Mouse (Mus musculus): ENCODE results near the gene Usp7. TPM values are rescaled to one million over a fixed set of nuclear protein-coding genes. Genes with fewer than 3 reads are reported as not detected.
"Not testable (repeated sequence)": the region's sequence is repeated elsewhere in the genome, so short reads cannot be mapped to it uniquely, and the experiment has no call there.

Usp7 gene
- total RNA-seq, 1 experiment from 2014 or later = 178 TPM

GRCm38 (mm10) chr16:8761894-8762293 is 30.2 kb downstream of the Usp7 start:
- ATAC-seq (replicated peaks; ENCODE audit: insufficient number of reproducible peaks, low FRiP score, low TSS enrichment, poor library complexity, severe bottlenecking) = no peak

DNA sequence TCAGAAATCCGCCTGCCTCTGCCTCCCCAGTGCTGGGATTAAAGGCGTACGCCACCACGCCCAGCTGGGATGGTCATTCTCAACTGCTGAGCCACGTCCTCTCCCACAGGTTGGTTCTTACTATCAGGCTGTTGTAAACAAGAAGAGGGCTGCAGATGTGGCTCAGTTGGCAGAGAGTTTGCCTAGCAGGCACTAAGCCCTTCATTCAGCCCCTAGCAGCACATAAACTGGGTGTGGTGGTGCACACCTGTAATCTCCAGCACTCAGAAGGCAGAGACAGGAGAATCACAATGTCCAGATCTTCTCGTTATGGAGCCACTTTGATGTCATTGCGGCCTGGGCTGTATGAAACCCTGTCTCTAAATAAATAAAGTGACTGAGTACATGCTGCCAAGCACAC is 31.1 kb downstream of the Usp7 start:
- no peak for ATAC-seq (replicated peaks; ENCODE audit: insufficient number of reproducible peaks, low FRiP score, low TSS enrichment, poor library complexity, severe bottlenecking)

DNA sequence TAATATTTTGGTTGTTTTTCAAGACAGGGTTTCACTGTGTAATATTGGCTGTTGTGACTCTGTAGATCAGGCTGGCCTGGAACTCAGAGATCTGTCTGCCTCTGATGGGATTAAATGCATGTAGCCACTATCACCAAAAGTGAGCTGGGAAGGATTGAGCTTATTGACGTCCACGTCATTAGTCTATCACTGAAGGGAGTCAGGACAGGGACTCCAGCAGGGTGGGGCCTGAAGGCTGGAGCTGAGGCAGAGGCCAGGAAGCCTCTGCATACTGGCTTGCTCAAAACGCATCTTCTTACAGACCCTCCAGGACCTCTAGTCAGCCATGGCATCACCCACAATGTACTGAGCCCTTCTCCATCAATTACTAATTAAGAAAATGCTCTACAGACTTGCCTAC is 33.1 kb downstream of the Usp7 start:
- ATAC-seq (replicated peaks; ENCODE audit: insufficient number of reproducible peaks, low FRiP score, low TSS enrichment, poor library complexity, severe bottlenecking) = no peak

- no peak for ATAC-seq (replicated peaks; ENCODE audit: insufficient number of reproducible peaks, low FRiP score, low TSS enrichment, poor library complexity, severe bottlenecking)
Observed at GRCm38 (mm10) chr16:8758193-8758592, 33.9 kb downstream of the Usp7 start.

- not testable (repeated sequence) for ATAC-seq (replicated peaks; ENCODE audit: insufficient number of reproducible peaks, low FRiP score, low TSS enrichment, poor library complexity, severe bottlenecking)
Observed at GRCm38 (mm10) chr16:8757586-8757985, 34.5 kb downstream of the Usp7 start.

DNA sequence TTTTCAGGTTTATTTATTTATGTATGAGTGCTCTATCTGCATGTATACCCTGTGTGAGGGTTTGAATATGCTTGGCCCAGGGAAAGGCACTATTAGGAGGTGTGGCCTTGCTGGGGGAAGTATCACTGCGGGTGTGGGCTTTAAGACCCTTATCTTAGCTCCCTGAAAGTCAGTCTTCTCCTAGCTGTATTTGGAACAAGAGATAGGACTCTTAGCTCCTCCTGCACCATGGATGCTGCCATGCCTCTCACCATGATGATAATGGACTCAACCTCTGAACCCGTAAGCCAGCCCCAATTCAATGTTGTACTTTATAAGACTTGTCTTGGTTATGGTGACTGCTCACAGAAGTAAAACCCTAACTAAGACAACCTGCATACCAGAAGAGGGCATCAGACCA is 39.8 kb downstream of the Usp7 start:
- no peak for ATAC-seq (replicated peaks; ENCODE audit: insufficient number of reproducible peaks, low FRiP score, low TSS enrichment, poor library complexity, severe bottlenecking)

DNA sequence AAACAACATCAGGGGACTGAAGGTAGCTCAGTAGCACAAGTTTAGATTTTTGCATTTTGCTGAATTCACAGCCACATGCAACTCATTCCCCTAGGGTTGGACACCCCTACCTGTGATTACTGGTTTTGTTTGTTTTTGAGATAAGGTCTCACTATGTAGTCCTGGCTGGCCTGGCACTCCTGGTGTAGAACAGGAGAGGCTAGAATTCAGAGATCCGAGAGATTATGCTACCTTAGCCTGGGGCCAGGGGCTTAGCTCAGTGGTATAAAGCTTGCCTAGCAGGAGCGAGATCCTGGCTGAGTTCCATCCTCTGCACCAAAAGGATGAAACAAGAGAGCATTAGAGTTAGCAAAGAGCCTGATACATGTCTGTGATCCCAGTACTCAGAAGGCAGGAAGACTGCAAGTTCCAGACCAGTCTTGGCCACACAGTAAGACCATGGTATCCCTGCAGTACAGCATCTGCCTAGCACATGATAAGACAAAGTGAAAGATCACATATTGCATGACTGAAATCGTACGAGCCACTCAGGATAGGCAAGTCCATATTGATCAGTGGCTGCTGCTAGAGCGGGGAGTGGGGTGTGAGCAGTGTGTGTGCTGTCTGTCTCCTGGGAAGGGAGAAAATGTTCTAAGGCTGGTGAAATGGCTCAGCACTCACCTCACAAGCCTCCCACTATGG is 40.4 kb downstream of the Usp7 start:
- no peak for ATAC-seq (replicated peaks; ENCODE audit: insufficient number of reproducible peaks, low FRiP score, low TSS enrichment, poor library complexity, severe bottlenecking)

DNA sequence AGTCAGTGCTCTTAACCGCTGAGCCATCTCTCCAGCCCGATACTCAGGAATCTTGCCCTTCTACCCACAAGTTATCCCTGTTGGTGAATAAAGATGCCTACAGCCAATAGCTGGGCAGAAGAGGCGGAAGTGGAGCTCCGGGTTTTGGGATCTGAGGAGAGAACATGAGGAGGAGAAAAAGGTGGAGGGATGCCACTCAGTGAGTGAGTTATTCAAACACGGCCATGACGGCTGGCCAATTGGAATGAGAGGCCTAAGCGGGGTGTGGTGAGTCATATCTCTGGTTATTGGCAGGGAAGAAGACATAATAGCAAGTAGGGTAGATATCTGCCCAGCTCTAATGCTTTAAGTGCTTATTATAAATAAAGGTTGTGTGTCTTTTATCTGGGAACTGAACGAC is 43.2 kb downstream of the Usp7 start:
- ATAC-seq (replicated peaks; ENCODE audit: insufficient number of reproducible peaks, low FRiP score, low TSS enrichment, poor library complexity, severe bottlenecking) = no peak

- ATAC-seq (replicated peaks; ENCODE audit: insufficient number of reproducible peaks, low FRiP score, low TSS enrichment, poor library complexity, severe bottlenecking) = no peak
Observed at GRCm38 (mm10) chr16:8748175-8748846, 43.8 kb downstream of the Usp7 start.

DNA sequence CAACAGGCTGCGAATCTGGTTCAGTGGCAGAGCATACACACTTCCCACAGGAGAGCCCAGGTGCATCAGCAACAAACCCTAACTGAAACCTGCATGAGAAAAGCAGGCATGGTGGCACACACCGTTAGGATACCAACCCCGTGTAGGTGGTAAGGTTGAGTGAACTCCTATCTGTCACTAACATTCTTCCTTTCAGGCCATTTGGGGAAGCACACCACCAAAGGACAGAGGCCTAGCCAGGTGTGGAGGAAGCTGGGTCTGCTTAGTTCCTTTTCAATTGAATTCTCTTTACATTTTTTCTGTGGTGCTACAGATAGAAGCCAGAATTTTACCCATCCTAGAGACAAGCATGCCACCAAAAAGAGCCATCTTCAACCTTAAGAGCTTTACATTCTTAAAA is 44.3 kb downstream of the Usp7 start:
- no peak for ATAC-seq (replicated peaks; ENCODE audit: insufficient number of reproducible peaks, low FRiP score, low TSS enrichment, poor library complexity, severe bottlenecking)

DNA sequence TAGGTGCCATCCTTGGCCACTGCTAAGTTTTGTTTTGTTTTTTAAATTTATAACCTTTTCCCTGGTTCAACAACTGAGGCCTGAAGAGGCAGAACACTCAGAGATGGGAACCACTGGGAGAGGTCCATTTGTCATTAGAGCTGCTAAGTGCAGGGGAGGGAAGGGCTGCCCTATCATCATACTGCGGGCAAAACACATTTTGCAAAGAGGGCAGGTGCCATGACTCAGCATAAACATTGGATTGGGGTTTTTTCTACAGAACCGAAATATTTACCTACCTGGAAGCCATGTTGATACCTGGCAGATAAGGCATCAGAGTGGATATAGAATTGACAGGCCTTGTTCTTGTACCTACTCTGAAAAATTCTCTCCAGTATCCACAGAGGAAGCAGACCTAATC is 45.6 kb downstream of the Usp7 start:
- no peak for ATAC-seq (replicated peaks; ENCODE audit: insufficient number of reproducible peaks, low FRiP score, low TSS enrichment, poor library complexity, severe bottlenecking)

DNA sequence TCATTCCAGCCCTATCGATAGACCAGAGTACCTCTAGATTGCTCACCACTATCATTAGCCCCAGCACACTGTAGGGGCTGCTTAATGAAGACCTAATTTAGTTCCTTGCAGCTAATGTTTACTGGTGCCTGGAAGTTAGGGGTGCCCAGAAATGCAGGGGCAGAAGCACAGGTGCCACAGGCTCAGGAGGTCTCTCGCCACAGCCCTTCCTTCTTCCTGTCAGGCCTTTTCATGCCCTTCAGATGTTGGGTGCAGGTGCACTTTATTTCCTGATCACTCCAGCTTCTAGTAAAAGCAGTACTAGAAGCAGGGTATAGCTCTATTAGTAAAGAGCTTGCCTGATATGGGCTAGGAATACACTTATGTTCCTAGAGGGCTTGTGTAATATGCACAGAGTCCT is 46.4 kb downstream of the Usp7 start:
- no peak for ATAC-seq (replicated peaks; ENCODE audit: insufficient number of reproducible peaks, low FRiP score, low TSS enrichment, poor library complexity, severe bottlenecking)

DNA sequence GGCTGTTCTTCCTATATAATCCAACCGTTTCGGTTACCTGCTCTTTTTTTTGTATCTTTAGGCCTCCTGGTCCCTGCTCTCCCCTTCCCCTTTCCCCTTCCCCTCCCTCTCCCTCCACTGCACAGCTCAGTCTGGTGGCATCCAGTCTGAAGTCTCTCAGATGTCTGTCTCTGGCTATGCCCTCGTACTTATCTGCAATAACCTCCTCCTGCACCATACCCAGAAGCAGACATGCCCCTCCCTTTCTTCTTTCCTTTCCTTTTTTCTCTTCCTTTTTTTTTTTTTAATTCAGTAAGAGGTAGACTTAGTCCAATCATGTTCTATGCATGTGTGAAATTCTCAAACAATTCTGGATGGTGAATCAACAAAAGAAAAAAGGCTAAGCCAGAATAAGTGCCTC is 48.1 kb downstream of the Usp7 start:
- no peak for ATAC-seq (replicated peaks; ENCODE audit: insufficient number of reproducible peaks, low FRiP score, low TSS enrichment, poor library complexity, severe bottlenecking)

- no peak for ATAC-seq (replicated peaks; ENCODE audit: insufficient number of reproducible peaks, low FRiP score, low TSS enrichment, poor library complexity, severe bottlenecking)
Observed at GRCm38 (mm10) chr16:8741697-8742096, 50.4 kb downstream of the Usp7 start.

GRCm38 (mm10) chr16:8741110-8741509 is 51.0 kb downstream of the Usp7 start:
- no peak for ATAC-seq (replicated peaks; ENCODE audit: insufficient number of reproducible peaks, low FRiP score, low TSS enrichment, poor library complexity, severe bottlenecking)

DNA sequence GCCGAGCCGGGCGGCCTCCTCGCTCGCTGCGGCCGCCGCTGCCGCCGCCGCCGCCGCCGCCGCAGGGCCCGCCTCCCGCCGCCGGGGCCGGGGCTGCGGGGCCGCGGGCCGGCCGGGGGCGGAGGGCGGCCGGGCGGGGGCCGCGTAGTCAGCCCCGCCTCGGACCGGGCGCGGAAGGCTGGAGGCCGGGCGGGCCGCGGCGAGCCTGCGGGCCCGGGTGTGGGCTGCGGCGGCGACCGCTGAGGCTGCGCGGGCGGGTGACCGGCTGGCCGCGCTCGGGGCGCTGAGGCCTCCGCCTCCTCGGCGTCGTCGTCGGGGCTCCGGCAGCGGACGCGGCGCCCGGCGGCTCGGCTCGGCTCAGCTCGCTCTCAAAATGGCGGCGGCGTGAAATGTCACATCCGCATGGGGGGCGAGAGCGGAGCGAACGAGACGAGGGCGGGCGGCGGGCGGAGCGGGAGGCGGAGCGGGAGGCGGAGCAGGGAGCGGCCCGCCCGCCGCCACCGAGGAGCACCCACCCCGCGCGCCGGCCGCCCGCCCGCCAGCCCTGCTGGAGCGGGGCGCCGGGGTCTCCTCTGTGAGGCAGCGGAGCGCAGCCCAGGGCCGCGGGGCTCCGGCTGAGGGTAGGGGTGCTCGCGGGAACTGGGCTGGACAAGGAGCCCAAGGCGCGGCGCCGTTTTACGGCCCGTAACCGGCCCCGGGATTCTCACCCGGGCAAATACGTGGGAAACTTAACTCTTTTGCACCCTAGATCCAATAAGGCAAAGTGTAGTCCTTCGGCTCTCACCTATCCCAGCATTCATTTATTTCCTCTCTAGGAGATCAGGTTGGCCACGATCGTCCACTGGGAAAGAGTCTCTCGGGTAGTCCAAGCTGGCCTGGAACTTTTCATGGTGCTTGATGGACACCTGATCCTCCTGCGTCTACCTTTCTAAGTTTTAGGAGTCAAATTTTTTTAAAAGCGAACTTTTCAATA is 53.3 kb downstream of the Usp7 start:
- ATAC-seq (replicated peaks; ENCODE audit: insufficient number of reproducible peaks, low FRiP score, low TSS enrichment, poor library complexity, severe bottlenecking) = peak; percentile 81

GRCm38 (mm10) chr16:8737666-8738541 is 54.2 kb downstream of the Usp7 start:
- no peak for ATAC-seq (replicated peaks; ENCODE audit: insufficient number of reproducible peaks, low FRiP score, low TSS enrichment, poor library complexity, severe bottlenecking)

GRCm38 (mm10) chr16:8737341-8737665 is 54.8 kb downstream of the Usp7 start:
- ATAC-seq (replicated peaks; ENCODE audit: insufficient number of reproducible peaks, low FRiP score, low TSS enrichment, poor library complexity, severe bottlenecking) = no peak

DNA sequence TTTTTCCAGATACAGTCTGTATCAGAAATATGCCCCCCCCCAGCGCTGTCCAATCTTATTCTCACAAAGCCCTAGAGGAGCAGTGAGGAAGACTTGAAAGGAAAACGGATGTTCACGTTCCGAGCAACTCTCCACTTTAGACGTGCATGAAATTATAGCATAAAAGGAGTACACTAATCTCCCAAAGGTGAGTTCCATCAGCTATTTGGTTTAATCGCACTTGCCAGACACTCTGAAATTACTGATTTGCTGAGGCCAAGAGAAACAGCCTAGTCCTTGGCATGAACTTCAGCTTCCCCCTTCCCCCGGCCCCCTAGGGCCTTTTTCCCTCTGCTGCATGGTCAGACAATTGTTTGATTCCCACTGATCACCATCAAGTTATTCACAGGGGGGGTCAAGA is 55.4 kb downstream of the Usp7 start:
- no peak for ATAC-seq (replicated peaks; ENCODE audit: insufficient number of reproducible peaks, low FRiP score, low TSS enrichment, poor library complexity, severe bottlenecking)

All from monocyte, adult 5-6 weeks (primary cell).